Mouse (Mus musculus): ENCODE data around the gene Ccdc63.

DNA sequence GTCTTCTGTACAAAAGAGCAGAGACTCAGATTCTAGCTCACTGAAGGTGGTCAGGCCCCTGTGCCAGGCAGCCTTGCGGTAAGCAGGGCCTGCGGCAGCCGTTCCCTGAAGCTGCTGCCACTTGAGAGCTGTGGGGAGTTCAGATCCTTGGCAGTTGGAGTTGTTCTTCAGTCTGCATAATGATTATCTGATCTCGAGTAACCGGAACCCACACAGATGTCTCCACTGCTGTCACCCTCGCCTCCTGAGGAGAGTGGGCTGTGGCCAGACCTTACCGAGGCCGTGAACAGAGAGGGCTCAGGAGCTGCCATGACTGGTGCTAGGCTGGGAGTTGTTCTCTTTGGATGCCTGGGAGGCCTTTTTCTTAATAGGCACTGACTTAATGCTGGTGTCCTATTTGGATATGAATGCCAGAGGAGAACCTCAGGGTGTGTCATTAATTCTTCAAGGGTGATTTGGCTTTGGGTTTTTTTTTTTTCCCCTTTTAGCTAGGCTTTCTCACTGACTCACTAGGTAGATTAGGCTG lies 26.1 kb upstream of the Ccdc63 start:
- TF ChIP-seq CTCF (IDR thresholded peaks at IDR 0.05; ENCODE audit: control insufficient read depth, insufficient read depth, low read length) (no peak), POLR2A (IDR thresholded peaks at IDR 0.05; ENCODE audit: borderline replicate concordance, control insufficient read depth, low read depth, low read length) (no peak)
